Mouse (Mus musculus) hindbrain, embryonic 10.5 days (tissue): ENCODE data around the gene Wdr90. TPM values are rescaled to one million over a fixed set of nuclear protein-coding genes. Genes with fewer than 3 reads are reported as not detected.

ENCODE experiments used
- DNase-seq: peaks from one replicate; pipeline ENCODE4 v3.0.0-alpha.2; 2017; ENCODE audit warnings: low spot score
- H3K27ac ChIP-seq: fragments of 300-500 bp; sonication (generic); 2 replicates; pipeline ENCODE4 v1.5.1; 2016; ENCODE audit warnings: mild to moderate bottlenecking, moderate library complexity
- H3K27me3 ChIP-seq: fragments of 300-500 bp; sonication (generic); 2 replicates; pipeline ENCODE4 v1.6.1; 2016; ENCODE audit warnings: mild to moderate bottlenecking; ENCODE audit not compliant: poor library complexity, insufficient read depth, severe bottlenecking
- H3K36me3 ChIP-seq: fragments of 300-500 bp; sonication (generic); 2 replicates; pipeline ENCODE4 v1.6.1; 2016; ENCODE audit warnings: mild to moderate bottlenecking, moderate library complexity
- H3K4me1 ChIP-seq: fragments of 300-500 bp; sonication (generic); replicated peaks from 2 replicates; pipeline ENCODE4 v1.6.1; 2016; ENCODE audit warnings: mild to moderate bottlenecking
- H3K4me3 ChIP-seq: fragments of 300-500 bp; sonication (generic); 2 replicates; pipeline ENCODE4 v1.5.1; 2016; ENCODE audit warnings: mild to moderate bottlenecking, moderate library complexity
- H3K9me3 ChIP-seq: fragments of 300-500 bp; sonication (generic); 2 replicates; pipeline ENCODE4 v1.6.1; 2016; ENCODE audit warnings: mild to moderate bottlenecking, moderate library complexity
- WGBS: fragments of 180-500 bp; shearing (Covaris S2); methylation state at CpG from one replicate; pipeline ENCODE4 v1.1.7; 2016; 5-methylcytosine and 5-hydroxymethylcytosine counted together
- polyA plus RNA-seq: library from polyadenylated mRNA; unstranded; fragments of >200 nt; fragmentation: Nextera tagmentation; extraction: Ambion mirVana; gene quantifications from 2 replicates; pipeline ENCODE4 v1.2.1, GENCODE M21; 2016

The Wdr90 gene
- polyA plus RNA-seq, 1 experiment from 2014 or later = 46.0 TPM

GRCm38 (mm10) chr17:25830806-25831431 is 30.4 kb downstream of the Wdr90 start:
- Histone ChIP-seq H3K27ac (no peak overlapping the region), H3K36me3 (peaks cover 66% of the 10 kb centered on the region), H3K4me3 (peak overlapping the region; percentile 73), H3K27me3 (no peaks in the 10 kb centered on the region), H3K4me1 (peaks cover 91% of the 10 kb centered on the region), H3K9me3 (no peaks in the 10 kb centered on the region)
- WGBS = 91% methylated on average over 14 of the region's 14 CpGs
- DNase-seq = no peak

GRCm38 (mm10) chr17:25830200-25830753 is 31.0 kb downstream of the Wdr90 start:
- Histone ChIP-seq H3K4me3 (peak overlapping the region; percentile 73), H3K36me3 (peaks cover 66% of the 10 kb centered on the region), H3K27me3 (no peaks in the 10 kb centered on the region), H3K4me1 (peaks cover 90% of the 10 kb centered on the region), H3K27ac (0 out of 2 replicates have a peak overlapping the region, but pooled peaks have one; percentile 95), H3K9me3 (no peaks in the 10 kb centered on the region)
- DNase-seq = no peak
- 90% methylated on average over 4 of the region's 4 CpGs for WGBS

GRCm38 (mm10) chr17:25829558-25830017 is 31.7 kb downstream of the Wdr90 start:
- Histone ChIP-seq H3K36me3 (peaks cover 61% of the 10 kb centered on the region), H3K27ac (peak overlapping the region; percentile 95), H3K4me3 (peak overlapping the region; percentile 73), H3K9me3 (no peaks in the 10 kb centered on the region), H3K27me3 (no peaks in the 10 kb centered on the region), H3K4me1 (peaks cover 90% of the 10 kb centered on the region)
- peak; percentile 29 for DNase-seq
- 37% methylated on average over 8 of the region's 8 CpGs for WGBS

GRCm38 (mm10) chr17:25828712-25829557 is 32.4 kb downstream of the Wdr90 start, which contains the start of gene Jmjd8:
TSS of gene Jmjd8 (plus strand) at chr17:25828867.
- Histone ChIP-seq H3K27ac (peak within 1 kb of the TSS; percentile 95), H3K4me1 (peaks cover 90% of the 10 kb centered on the region), H3K27me3 (no peaks in the 10 kb centered on the region), H3K9me3 (no peaks in the 10 kb centered on the region), H3K4me3 (peak within 1 kb of the TSS; percentile 73), H3K36me3 (peaks cover 60% of the 10 kb centered on the region)
- WGBS = 1% methylated on average over 32 of the region's 32 CpGs
- peak; percentile 88 for DNase-seq

- Histone ChIP-seq H3K4me3 (peak overlapping the region; percentile 73), H3K9me3 (no peaks in the 10 kb centered on the region), H3K36me3 (peaks cover 60% of the 10 kb centered on the region), H3K27ac (peak overlapping the region; percentile 95), H3K27me3 (no peaks in the 10 kb centered on the region), H3K4me1 (peaks cover 86% of the 10 kb centered on the region)
- WGBS = 87% methylated on average over 8 of the region's 8 CpGs
- no peak for DNase-seq
These were observed 33.1 kb downstream of the Wdr90 start for GRCm38 (mm10) chr17:25828223-25828594.

- peaks cover 90% of the 10 kb centered on the region for H3K4me1 ChIP-seq
- WGBS = 93% methylated on average over 22 of the region's 22 CpGs
- peak overlapping the region; percentile 26 for H3K4me3 ChIP-seq
- no peak for DNase-seq
- H3K36me3 ChIP-seq = peaks cover 60% of the 10 kb centered on the region
- H3K27me3 ChIP-seq = no peaks in the 10 kb centered on the region
- peak overlapping the region; percentile 95; the same call in 1 of the 2 replicates for H3K27ac ChIP-seq
- no peaks in the 10 kb centered on the region for H3K9me3 ChIP-seq
These were observed 33.6 kb downstream of the Wdr90 start for GRCm38 (mm10) chr17:25827546-25828222.

GRCm38 (mm10) chr17:25827011-25827410 is 34.3 kb downstream of the Wdr90 start:
- no peaks in the 10 kb centered on the region for H3K9me3 ChIP-seq
- no peak overlapping the region for H3K27ac ChIP-seq
- no peak for DNase-seq
- 0 out of 2 replicates have a peak overlapping the region, but pooled peaks have one; percentile 14 for H3K4me3 ChIP-seq
- H3K4me1 ChIP-seq = peaks cover 87% of the 10 kb centered on the region
- peaks cover 58% of the 10 kb centered on the region for H3K36me3 ChIP-seq
- H3K27me3 ChIP-seq = no peaks in the 10 kb centered on the region; the same call in 1 of the 2 replicates
- WGBS = 95% methylated on average over 13 of the region's 13 CpGs

- H3K27ac ChIP-seq = no peak overlapping the region
- DNase-seq = no peak
- H3K27me3 ChIP-seq = peaks cover 2% of the 10 kb centered on the region; the same call in 1 of the 2 replicates
- WGBS = 97% methylated on average over 27 of the region's 27 CpGs
- no peaks in the 10 kb centered on the region for H3K9me3 ChIP-seq
- H3K4me1 ChIP-seq = peaks cover 78% of the 10 kb centered on the region
- peaks cover 49% of the 10 kb centered on the region for H3K36me3 ChIP-seq
- 0 out of 2 replicates have a peak overlapping the region, but pooled peaks have one; percentile 76 for H3K4me3 ChIP-seq
These were observed 35.2 kb downstream of the Wdr90 start for GRCm38 (mm10) chr17:25825984-25826570.

GRCm38 (mm10) chr17:25825311-25825710 is 36.0 kb downstream of the Wdr90 start:
- H3K4me3 ChIP-seq = peak overlapping the region; percentile 76
- H3K4me1 ChIP-seq = peaks cover 70% of the 10 kb centered on the region
- no peak for DNase-seq
- peaks cover 41% of the 10 kb centered on the region for H3K36me3 ChIP-seq
- 87% methylated on average over 6 of the region's 6 CpGs for WGBS
- no peaks in the 10 kb centered on the region for H3K9me3 ChIP-seq
- H3K27me3 ChIP-seq = peaks cover 10% of the 10 kb centered on the region
- H3K27ac ChIP-seq = no peak overlapping the region

GRCm38 (mm10) chr17:25824362-25825142 is 36.7 kb downstream of the Wdr90 start:
- Histone ChIP-seq H3K36me3 (peaks cover 36% of the 10 kb centered on the region), H3K9me3 (no peaks in the 10 kb centered on the region), H3K27me3 (peaks cover 17% of the 10 kb centered on the region), H3K4me1 (peaks cover 68% of the 10 kb centered on the region), H3K27ac (peak overlapping the region; percentile 88), H3K4me3 (peak overlapping the region; percentile 76)
- DNase-seq = no peak
- 71% methylated on average over 17 of the region's 17 CpGs for WGBS

- Histone ChIP-seq H3K4me3 (peak within 1 kb of the TSS; percentile 76), H3K4me1 (peaks cover 66% of the 10 kb centered on the region), H3K27ac (peak within 1 kb of the TSS; percentile 88), H3K27me3 (peaks cover 28% of the 10 kb centered on the region), H3K9me3 (no peaks in the 10 kb centered on the region), H3K36me3 (peaks cover 41% of the 10 kb centered on the region)
- peak; percentile 80 for DNase-seq
- WGBS = under 1% methylated on average over 18 of the region's 18 CpGs
These were observed 37.8 kb downstream of the Wdr90 start, which contains the start of gene Wdr24 for GRCm38 (mm10) chr17:25823452-25823851. TSS of gene Wdr24 (plus strand) at chr17:25823627.
